Mouse (Mus musculus): ENCODE results near the gene Slc25a11.

The Slc25a11 gene

GRCm38 (mm10) chr11:70621972-70622814, 25.1 kb downstream of the Slc25a11 start:
- DNase-seq (ENCODE audit: low spot score): no peak

GRCm38 (mm10) chr11:70619101-70619500, 28.2 kb downstream of the Slc25a11 start, which contains the start of gene Chrne:
Gene Chrne (minus strand): TSS chr11:70619216.
- DNase-seq (ENCODE audit: low spot score): no peak

- DNase-seq (ENCODE audit: low spot score): no peak
Observed at GRCm38 (mm10) chr11:70615516-70616093, 31.7 kb downstream of the Slc25a11 start, which contains the start of gene 4930544D05Rik. Gene 4930544D05Rik (plus strand): TSS chr11:70615848.

DNA sequence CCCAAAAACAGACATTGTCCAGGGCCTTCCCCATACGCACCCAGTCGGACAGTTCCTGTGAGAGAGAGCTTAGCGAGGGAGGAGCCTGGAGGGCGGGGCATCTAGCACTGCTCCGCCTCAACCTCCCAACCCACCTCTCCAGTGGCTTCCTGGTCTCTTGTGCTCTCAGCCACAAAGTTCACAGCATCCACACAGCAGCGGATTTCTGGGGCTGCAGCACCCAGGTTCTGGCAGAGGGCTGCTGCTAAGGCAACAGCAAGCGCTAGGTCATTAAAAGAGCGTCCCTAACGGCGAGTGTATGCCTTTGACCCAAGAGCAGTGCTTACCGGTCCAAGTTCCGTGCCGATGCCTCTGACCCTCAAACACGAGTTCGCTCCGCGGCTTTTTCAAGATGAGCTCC, 32.2 kb downstream of the Slc25a11 start:
- DNase-seq (ENCODE audit: low spot score): peak; percentile 66

- no peak for DNase-seq (ENCODE audit: low spot score)
Observed at GRCm38 (mm10) chr11:70612505-70612904, 34.8 kb downstream of the Slc25a11 start.

- no peak for DNase-seq (ENCODE audit: low spot score)
Observed at GRCm38 (mm10) chr11:70610752-70611151, 36.5 kb downstream of the Slc25a11 start.

GRCm38 (mm10) chr11:70608381-70609066, 38.8 kb downstream of the Slc25a11 start:
- no peak for DNase-seq (ENCODE audit: low spot score)

GRCm38 (mm10) chr11:70607611-70608010, 39.7 kb downstream of the Slc25a11 start:
- DNase-seq (ENCODE audit: low spot score): no peak

DNA sequence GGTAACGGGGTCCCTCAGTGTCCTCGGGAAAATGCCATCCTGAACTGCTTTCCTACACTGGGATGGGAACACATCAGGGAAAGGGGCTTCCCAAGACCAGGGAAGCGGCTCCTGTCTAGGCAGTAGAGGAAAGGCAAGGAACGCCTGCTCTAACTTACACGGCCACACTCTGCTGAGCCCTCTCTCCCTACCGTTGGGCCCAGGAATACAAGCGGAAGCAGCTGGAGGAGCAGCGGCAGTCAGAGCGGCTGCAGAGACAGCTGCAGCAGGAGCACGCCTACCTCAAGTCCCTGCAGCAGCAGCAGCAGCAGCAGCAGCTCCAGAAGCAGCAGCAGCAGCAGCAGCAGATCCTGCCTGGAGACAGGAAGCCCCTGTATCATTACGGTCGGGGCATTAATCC, 40.6 kb downstream of the Slc25a11 start:
- DNase-seq (ENCODE audit: low spot score): no peak

DNA sequence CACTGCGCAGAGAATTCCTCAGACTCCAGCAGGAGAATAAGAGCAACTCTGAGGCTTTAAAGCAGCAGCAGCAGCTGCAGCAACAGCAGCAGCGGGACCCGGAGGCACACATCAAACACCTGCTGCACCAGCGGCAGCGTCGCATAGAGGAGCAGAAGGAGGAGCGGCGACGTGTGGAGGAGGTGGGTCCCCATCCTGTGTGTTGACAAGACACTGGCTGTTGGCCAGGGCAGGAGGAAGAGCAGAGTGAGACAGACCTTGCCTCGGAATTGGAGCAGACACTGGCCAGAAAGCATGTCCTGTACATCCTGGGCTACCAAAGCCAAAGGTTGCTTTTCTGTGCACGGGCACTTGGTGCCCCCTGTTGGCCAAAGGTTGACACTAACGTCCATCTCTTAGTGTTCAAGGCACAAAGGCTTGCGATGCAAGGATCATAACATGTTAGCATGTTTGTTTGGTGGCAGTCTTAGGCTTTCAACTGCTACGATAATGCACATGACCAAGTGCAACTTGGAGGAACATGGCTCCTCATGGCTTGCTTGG, 42.2 kb downstream of the Slc25a11 start:
- peak; percentile 69 for DNase-seq (ENCODE audit: low spot score)

DNA sequence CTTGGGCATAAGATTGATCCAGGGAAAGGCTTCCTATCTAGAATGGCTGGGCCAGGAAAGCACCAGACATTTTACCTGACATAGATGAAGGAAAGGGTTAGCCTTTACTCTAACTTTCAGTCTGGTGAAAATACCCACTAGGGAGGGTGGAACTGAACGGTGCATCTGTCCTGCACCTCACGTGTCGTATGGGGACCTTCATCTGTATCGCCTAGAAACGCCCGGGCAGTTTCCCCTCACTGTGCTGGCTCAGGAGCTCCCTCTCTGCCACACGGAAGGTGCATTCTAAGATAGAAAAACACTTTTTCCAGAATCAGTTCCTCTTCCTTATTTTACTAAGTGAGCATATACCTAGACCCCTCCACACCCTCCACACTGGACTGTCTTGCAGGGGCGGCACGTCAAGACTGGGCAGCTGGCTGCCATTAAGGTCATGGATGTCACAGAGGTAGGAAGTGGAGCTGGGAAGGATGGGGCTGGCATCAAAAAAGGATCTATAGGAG, 48.8 kb downstream of the Slc25a11 start:
- DNase-seq (ENCODE audit: low spot score): no peak

DNA sequence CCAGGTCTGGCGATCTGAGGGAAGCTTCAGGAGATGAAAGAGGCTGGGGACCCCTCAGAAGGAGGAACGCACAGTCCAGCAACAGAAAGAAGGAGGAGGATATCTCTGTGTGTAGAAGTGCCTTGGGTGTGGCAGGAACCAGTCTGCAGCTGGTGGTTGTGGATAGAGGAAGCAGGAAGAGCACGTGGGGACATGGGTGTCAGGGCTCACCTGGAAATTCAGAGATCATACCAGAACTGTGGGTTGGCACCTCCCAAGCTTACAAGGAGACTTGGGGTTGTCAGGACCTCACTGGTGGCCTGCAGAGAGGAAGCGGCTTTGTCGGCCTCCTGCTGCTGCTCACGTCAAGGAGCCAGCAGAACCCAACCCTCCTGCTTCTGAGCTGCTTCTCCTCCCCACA, 50.0 kb downstream of the Slc25a11 start:
- no peak for DNase-seq (ENCODE audit: low spot score)

- no peak for DNase-seq (ENCODE audit: low spot score)
Observed at GRCm38 (mm10) chr11:70596094-70596493, 51.2 kb downstream of the Slc25a11 start.

- DNase-seq (ENCODE audit: low spot score): no peak
Observed at GRCm38 (mm10) chr11:70595638-70596037, 51.6 kb downstream of the Slc25a11 start.

DNA sequence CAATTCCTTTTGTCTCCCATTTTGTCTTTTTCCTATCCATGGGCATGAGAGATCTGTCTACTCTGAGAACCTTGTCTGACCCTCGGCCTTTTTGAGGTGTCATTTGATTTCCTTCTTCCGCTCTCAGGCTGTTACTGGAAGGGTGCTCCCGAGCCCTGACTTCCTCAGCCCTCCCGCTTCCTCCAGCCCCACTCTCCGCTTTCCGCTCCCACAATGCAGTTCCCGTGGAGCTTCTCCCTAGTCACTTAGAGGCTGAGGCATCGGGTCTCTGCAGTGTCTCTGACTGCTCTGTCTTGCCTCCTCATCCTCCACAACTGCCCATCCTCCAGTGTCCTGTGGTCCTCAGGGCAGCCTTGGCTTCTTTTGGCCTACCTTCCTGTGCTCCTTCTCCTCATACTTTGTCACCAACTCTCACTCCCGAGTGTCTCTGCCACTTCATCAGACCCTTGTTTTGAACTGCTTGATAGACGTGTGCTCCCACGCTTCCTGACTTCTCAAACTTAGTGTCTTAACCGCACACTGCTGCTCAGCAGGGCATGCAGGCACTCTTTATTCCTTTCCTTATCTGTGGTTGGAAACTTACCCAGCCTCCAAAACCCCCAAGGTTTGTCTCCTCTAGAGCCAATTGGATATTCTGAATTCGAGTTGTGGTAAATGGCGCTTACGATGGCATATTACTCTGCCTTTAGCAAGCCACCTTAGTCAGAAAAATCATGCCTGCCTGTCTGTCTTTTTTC, 52.9 kb downstream of the Slc25a11 start:
- no peak for DNase-seq (ENCODE audit: low spot score)

Data from c-Kit-positive CD71-positive TER-119-positive erythroid progenitor cells, embryonic 14.5 days (primary cell).